Mouse (Mus musculus) testis, adult 2 months (tissue): ENCODE data around the gene Lamb1.

Experiments used
- CTCF ChIP-seq: fragments of 200-500 bp; IDR thresholded peaks from 2 replicates; pipeline ENCODE4 v1.5.1; 2012; ENCODE audit warnings: low read depth, mild to moderate bottlenecking, inconsistent platforms, low read length, moderate library complexity; ENCODE audit not compliant: control insufficient read depth, insufficient read depth, insufficient replicate concordance
- POLR2A ChIP-seq: fragments of 200-500 bp; IDR thresholded peaks from 2 replicates; pipeline ENCODE4 v1.6.1; 2012; ENCODE audit warnings: low read depth, mild to moderate bottlenecking, inconsistent platforms, low read length, moderate library complexity; ENCODE audit not compliant: control insufficient read depth

DNA sequence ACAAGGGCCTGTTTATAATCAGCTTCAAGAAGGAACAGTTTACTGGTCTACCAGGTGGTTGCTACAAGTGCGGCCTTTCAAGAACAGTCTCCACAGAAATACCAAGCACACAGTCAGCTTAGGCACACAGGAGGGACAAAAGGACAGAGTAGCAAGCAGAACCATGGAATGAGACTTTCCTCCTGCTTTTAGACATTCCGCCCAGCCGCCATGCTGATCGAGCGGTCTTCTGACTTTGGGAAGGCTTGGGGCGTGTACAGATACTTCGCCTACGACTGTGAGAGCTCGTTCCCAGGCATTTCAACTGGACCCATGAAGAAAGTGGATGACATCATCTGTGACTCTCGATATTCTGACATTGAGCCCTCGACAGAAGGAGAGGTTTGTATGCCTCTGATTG is 13.2 kb downstream of the Lamb1 start:
- TF ChIP-seq POLR2A, result no peak
- TF ChIP-seq CTCF, result no peak
